Mouse (Mus musculus): Measurements from ENCODE around the gene Vmn1r42.
"Not testable (repeated sequence)": the region's sequence is repeated elsewhere in the genome, so short reads cannot be mapped to it uniquely, and the experiment has no call there.

The Vmn1r42 gene

DNA sequence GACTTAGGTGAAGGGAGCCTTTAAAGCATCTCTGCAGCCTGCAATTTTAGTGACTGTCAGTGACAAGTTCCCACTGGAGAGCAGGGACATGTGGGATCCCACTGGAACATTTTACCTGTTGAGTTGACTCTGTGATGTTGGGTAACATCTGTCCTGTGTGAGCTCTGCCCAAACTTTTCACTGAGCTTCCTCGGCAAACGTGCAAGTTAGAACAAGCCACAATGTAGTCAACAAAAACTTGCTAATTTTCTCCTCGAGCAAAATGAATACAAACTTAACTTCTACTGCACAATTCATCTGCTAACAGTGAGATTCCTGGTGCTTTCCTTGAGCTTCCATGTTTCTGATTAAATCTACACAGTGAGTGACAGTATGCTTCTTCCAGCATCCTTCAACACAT is at the start of gene Vmn1r42, which contains the start of gene Vmn1r43:
Gene Vmn1r42 (minus strand): TSS at position 101 of the 400 bp plus-strand sequence.
Gene Vmn1r43 (minus strand): TSS at position 101 of the 400 bp plus-strand sequence.
- DNase-seq (ENCODE audit: low read depth, low spot score), result not testable (repeated sequence)

DNA sequence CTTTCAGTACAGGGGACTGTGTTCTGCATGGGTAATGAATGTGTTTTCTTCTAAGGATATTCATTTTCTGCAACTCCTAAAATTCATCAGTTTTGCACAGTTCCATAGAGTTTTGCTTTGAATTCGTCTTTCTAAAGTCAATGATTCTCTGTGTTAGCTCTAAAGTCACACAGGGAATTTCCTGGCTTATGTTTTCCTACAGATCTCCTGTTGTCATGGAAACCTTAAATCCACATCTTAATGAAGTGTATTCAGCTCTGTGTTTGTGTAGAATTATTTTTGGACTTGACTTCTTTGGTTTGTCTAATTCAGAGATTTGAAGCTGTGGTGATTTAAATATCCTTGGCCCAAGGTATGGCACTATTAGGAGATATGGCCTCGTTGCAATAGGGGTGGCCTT is 7.6 kb upstream of the Vmn1r42 start:
- DNase-seq (ENCODE audit: low read depth, low spot score), result no peak

DNA sequence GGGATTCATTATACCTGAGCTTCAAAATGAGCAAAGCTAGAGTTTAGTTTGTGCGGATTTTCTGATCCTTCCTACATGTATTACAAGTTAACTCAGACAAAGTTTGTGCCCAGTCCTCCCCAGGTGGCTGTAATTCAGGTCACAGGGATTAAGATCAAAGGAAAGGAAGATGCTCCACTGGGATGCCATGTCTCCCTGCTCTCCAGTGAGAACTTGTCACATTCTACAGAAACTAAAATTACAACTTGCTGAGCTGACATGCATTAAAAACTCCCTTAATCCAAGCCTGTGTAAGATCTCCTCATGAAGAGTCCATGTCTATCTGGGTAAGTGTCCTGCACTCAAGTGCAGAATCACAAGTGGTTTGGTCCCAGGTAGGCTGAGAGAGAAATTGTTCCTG is 7.1 kb upstream of the Vmn1r42 start, which contains the start of gene Vmn1r44:
Gene Vmn1r44 (plus strand): TSS at position 301 of the 400 bp plus-strand sequence.
- DNase-seq (ENCODE audit: low read depth, low spot score), result no peak

DNA sequence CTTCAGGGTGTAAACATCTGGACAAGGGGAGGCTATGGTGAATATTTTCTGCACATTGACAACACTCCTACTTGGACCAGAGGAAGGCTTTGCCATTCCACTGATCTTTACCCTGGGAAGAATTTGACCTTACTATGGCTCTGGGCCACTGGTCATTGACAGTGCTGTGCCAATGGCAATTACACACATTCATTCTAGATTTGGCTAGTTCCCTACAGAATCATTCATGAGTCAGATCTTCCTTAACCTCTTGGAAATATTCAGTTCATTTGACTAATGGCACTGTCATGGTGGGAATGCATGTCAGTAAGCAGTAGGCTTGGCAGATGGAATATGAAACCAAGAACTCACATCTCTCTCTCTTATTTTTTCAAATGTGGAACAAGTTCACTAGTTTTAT is 4.7 kb upstream of the Vmn1r42 start:
- DNase-seq (ENCODE audit: low read depth, low spot score), result no peak

GRCm38 (mm10) chr6:89876963-89877362 is 750 bp upstream of the Vmn1r42 start:
- DNase-seq (ENCODE audit: low read depth, low spot score), result no peak

DNA sequence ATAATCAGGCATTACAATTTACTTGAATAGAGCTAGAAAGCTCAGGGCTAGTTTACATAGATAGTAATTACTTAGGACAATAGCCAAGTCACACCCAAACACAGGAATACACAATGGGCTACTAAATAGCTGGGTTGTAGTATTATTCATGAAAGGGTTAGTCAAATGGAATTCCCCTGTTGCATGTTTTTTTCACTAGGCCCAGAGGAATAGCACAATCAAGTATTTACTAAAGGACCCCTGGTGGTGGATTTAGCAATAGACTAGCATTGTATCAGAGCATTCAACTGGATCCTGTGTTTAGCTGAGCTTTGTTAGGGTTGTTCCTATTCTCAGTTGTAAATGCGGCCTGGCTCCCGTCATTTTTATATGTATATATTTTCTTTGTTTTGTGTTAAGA is 8.2 kb downstream of the Vmn1r42 start:
- DNase-seq (ENCODE audit: low read depth, low spot score), result peak; percentile 38

DNA sequence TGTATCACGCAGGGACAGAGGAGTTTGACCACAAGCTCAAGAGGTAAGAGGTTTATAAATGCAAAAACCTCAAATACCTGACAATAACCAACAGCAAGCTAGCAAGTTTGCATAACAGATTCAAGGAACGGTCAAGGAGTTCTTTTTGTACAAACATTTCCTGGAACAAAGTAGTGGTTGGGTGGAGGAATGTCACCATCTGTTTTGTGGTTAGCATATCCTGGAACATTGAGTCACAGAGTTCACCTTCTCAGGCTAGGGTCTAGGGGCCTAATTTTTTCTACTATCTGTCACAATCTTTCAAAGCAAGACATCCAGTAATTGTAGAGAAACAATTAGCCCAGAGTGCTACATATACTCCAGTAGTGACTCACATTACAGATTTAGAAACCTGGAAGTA is 8.9 kb downstream of the Vmn1r42 start:
- peak; percentile 36 for DNase-seq (ENCODE audit: low read depth, low spot score)

- DNase-seq (ENCODE audit: low read depth, low spot score), result no peak
Observed at GRCm38 (mm10) chr6:89863792-89864191, 12.4 kb downstream of the Vmn1r42 start.

DNA sequence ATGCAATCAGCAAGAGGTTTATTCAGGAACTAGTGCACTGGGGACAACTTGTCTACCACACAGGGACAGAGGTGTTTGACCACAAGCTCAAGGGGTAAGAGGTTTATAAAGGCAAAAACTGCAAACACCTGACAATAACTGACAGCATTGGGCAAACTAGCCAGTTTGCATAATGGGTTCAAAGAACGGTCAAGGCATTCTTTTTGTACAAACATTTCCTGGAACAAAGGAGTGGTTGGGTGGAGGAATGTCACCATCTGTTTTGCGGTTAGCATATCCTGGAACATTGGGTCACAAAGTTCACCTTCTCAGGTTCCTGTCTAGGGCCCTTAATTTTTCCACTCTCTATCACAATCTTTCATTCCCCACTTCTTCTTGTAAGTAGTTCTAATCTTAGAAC is 16.4 kb downstream of the Vmn1r42 start:
- peak; percentile 67 for DNase-seq (ENCODE audit: low read depth, low spot score)

DNA sequence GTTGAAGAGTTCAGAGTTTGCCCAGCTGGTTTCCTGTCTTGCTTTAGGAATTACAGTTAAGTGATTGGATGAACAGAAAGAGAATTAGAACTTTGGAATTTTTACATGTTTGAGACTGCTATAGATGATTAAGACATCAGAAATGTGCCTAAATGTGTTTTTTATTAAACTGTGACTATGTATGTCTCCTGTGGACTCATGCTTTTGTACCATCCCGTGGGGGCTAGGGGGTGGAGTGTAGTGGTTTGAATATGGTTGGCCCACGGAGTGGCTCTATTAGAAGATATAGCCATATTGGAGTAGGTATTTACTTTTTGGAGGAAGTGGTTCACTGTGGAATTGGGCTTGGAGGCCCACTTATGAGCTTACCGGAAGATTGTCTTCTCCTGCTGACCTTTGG is 18.7 kb downstream of the Vmn1r42 start:
- DNase-seq (ENCODE audit: low read depth, low spot score), result no peak

Measured in ZHBTc4 (cell line).